Mouse (Mus musculus) myocyte (in vitro differentiated cells): ENCODE measurements around the gene Gsk3b.
"Not testable (repeated sequence)": the region's sequence is repeated elsewhere in the genome, so short reads cannot be mapped to it uniquely, and the experiment has no call there.

Source experiments
- CEBPB ChIP-seq: IDR thresholded peaks from 2 replicates; pipeline ENCODE4 v1.6.1; 2011; ENCODE audit warnings: mild to moderate bottlenecking, moderate library complexity; ENCODE audit not compliant: poor library complexity, insufficient read depth, severe bottlenecking
- E2F4 ChIP-seq: IDR thresholded peaks from one replicate; pipeline ENCODE4 v1.6.1; 2011; ENCODE audit warnings: mild to moderate bottlenecking, control low read depth, moderate library complexity; ENCODE audit not compliant: insufficient read depth
- MAX ChIP-seq: IDR thresholded peaks from one replicate; pipeline ENCODE4 v1.6.1; 2011; ENCODE audit warnings: low read depth, mild to moderate bottlenecking, control low read depth
- MYOD1 ChIP-seq, 3 experiments: IDR thresholded peaks; one replicate each; pipeline ENCODE4 v1.6.1; 2011; ENCODE audit warnings: control low read depth in 2 of 3, low read depth in 2 of 3, mild to moderate bottlenecking in 2 of 3, moderate library complexity in 1 of 3; ENCODE audit not compliant: insufficient read length in 2 of 3, control insufficient read depth in 1 of 3
- MYOG ChIP-seq, 3 experiments: IDR thresholded peaks; one replicate each; pipeline ENCODE4 v1.6.1; 2011; ENCODE audit warnings: control low read depth in 2 of 3, low read depth in 2 of 3, mild to moderate bottlenecking in 2 of 3; ENCODE audit not compliant: insufficient read length in 2 of 3, control insufficient read depth in 1 of 3, insufficient read depth in 1 of 3
- POLR2A ChIP-seq: IDR thresholded peaks from one replicate; pipeline ENCODE4 v1.6.1; 2011; ENCODE audit warnings: low read depth, mild to moderate bottlenecking, control low read depth, moderate library complexity; ENCODE audit not compliant: insufficient read length
- POLR2AphosphoS2 ChIP-seq: IDR thresholded peaks from one replicate; pipeline ENCODE4 v1.6.1; 2011; ENCODE audit warnings: low read depth, control low read depth; ENCODE audit not compliant: insufficient read length
- REST ChIP-seq: IDR thresholded peaks from one replicate; pipeline ENCODE4 v1.6.1; 2011; ENCODE audit warnings: mild to moderate bottlenecking, control low read depth, moderate library complexity; ENCODE audit not compliant: insufficient read depth, insufficient read length
- SRF ChIP-seq: IDR thresholded peaks from one replicate; pipeline ENCODE4 v1.6.1; 2011; ENCODE audit warnings: low read depth; ENCODE audit not compliant: control insufficient read depth, insufficient read length
- TCF12 ChIP-seq: IDR thresholded peaks from one replicate; pipeline ENCODE4 v1.6.1; 2011; ENCODE audit warnings: mild to moderate bottlenecking, control low read depth; ENCODE audit not compliant: poor library complexity, insufficient read depth, severe bottlenecking
- TCF3 ChIP-seq: IDR thresholded peaks from one replicate; pipeline ENCODE4 v1.6.1; 2011; ENCODE audit warnings: low read depth, control low read depth; ENCODE audit not compliant: insufficient read length
- USF1 ChIP-seq: IDR thresholded peaks from one replicate; pipeline ENCODE4 v1.6.1; 2011; ENCODE audit warnings: low read depth, mild to moderate bottlenecking, control low read depth, moderate library complexity

GRCm38 (mm10) chr16:38073859-38074631 lies 14.8 kb upstream of the Gsk3b start:
- not testable (repeated sequence) for TF ChIP-seq MAX; POLR2A; USF1; TCF12; POLR2AphosphoS2; E2F4; CEBPB; MYOG (IDR thresholded peaks at IDR 0.05; ENCODE audit: control insufficient read depth in 1 of 3, insufficient read depth in 1 of 3, insufficient read length in 2 of 3, low read depth in 2 of 3); REST; MYOD1 (IDR thresholded peaks at IDR 0.05; ENCODE audit: control insufficient read depth in 1 of 3, insufficient read length in 2 of 3, low read depth in 2 of 3); SRF; TCF3
